Mouse (Mus musculus) kidney, adult 11 months (tissue): ENCODE measurements around the gene Tmem30a.

Experiments
- DNase-seq: peaks from one replicate; pipeline ENCODE4 v3.0.0; 2022

Tmem30a gene

DNA sequence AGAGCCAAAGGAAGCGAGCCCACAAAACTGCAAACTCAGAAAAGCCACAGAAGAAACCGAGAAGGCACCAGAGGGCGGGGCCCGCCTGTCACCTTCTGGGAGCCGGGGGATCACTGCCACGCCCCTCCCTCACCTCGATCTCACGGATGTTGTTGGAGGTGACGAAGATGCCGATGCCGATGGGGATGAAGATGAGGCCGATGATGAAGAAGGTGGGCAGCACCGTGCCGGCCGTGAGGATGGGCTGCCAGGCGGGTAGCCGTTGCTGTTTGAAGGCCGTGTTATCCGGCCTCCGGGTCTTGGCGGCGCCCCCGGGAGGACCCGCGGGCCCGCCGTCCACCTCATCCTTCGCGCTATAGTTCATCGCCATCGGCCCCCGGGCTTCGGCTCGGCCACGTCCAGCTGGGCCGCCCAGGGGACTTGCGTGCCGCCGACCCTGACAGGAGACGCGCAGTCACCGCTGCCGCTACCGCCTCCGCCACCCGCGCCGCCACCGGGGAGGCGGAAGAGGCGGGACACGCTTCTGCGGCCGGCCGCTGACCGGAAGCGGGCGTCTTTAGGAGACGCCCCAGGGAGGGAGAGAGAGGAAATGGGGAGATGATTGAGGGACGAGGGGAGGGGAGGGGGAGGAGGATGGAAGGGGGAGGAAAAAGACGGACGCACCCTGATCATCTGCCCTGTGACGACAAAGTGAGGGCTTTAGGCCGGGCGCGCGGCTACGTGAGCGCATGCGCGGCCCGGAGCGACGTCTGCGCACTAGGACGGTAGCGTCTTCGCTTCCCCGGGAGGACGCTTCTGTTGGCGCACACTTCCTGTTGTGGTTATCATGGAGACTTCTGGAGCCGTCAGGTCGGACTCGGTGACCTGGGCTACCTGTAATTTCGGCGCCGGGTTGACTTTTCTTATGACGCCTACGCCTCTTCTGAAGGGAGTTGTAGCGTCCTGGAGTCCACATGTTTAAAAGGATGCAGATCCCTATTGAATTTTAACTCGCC is at the start of gene Tmem30a:
TSS of gene Tmem30a (minus strand) at position 667 of the 995 bp plus-strand sequence.
- DNase-seq, result peak; percentile 96

DNA sequence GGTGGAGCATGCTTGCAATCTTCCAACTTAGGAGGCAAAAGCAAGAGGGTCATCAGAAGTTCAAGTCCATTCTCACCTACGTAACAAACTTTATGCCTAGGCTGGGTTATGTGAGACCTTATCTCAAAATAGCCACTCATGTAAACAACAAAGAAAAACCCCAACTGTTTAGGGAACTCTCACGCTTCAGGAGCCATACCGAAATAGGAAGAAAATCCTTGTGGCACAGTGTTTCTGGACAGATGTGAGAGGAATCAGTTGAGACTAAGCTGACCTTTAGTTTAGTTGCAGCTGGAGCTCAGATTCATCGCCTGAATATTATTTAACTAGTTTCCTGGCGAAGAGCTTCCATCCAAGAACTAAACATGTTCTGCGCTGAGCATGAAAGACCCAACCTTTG is 49.3 kb upstream of the Tmem30a start:
- DNase-seq, result no peak

DNA sequence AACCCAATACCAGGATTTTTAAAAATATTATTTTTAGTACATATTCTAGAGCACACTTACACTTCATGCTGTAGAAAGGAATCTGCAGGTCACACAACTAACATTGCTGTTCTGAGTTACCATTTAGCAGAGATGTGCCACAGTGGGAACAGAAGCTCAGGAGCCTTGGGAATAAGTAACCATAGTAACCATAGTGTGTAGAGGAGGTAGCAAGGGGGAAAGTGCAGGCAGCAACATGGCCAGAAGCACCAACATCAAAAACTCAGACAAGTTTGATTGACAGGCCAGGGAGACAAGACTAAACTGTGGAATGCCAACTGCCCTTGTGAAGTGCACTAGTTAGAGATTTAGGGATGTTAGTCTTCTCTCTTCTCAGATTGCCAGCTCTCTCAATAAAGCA is 48.7 kb upstream of the Tmem30a start:
- no peak for DNase-seq

DNA sequence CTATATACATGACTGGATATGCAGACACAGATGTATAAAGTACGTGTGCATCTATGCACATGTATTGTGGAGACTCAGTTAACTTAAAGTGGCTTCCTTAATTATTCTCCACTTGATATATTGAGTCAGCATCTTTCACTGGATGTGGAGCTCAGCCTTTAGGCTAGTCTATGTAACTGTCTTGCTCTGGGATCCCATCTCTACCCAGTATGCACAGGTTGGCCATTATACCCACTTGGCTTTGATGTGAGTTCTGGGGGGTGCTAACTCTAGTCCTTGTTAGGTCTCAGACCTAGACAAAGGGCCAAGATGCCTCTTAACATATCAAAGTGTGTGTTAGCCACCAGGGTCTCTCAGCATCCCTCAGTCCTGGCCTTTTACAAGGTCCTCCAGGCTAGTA is 38.0 kb upstream of the Tmem30a start:
- DNase-seq, result no peak

DNA sequence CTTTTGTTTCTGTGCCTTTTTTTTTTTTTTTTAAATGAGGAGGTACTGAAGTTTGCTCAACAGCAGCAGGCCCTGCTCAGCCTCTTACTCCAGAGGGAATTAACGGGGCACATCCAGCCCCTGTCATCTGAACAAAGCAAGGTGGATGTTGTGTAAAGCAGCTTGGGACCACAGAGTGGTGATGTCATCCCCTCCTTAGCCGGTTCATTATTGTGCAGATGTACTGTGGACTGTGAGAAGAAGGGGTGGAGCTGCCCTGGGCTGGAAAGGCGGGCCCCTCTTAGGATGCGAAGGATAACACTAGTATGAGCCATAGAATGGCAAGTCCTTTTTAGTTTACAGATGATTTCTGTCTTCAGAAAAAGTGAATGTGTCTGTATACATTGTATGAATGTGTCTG is 37.6 kb upstream of the Tmem30a start:
- DNase-seq, result no peak

DNA sequence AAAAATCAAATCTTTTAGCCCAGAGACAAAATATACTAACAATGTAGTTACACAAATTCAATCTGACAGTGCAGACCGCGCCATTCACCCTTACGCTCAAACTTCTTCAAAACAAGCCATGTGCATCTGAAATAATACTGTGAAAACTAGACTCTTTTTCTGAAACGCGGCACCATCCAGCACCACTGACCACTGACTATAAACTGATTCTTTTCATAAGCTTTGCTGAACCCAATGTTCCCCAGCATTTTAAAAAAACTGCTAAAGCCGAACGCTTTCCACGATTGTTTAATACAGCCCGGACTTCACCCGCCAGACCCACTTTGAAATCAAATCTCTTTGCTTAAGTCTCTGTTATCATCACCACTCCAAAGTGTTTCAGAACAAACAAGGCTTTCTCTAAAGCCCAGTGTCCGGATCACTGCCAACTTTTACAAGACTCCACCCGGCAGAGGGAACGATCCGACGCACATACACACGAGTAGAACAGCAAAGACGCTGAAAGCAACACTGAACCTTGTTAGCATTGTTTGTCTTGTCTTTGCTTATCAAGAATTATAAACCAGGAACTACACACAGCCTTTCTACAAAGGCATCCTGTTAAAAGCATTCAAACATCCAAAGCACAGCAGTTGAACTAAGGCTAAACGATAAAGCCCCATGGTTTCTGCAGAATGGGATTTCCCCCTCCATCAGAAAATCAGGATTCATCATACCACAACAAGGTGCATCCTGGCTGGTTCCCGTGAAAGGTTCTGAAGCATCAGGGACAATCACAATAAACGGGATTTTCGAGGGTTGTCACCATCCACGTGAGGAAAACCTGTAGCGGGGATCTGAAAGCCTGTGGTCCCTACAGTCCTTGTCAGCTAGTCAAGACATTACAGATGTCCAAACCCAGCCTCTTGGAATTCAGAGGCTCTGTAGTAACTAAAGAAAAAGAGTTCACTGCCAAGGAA is 36.8 kb upstream of the Tmem30a start:
- no peak for DNase-seq

DNA sequence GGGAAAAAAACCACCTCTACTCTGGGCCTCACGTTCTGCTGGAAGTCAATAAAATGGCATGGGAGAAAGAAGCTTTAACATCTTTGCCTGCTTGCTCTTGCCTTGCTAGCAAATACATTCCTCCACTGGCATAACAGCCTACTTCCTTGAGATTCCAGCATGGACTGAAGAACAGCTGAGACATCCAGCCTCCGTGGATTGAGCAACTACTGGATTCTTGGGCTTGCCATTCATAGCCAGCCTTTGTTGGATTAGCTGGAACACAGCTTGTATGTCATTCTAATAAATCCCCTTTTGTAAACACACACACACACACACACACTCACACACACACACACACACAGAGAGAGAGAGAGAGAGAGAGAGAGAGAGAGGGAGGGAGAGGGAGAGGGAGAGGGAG is 33.8 kb upstream of the Tmem30a start:
- no peak for DNase-seq

DNA sequence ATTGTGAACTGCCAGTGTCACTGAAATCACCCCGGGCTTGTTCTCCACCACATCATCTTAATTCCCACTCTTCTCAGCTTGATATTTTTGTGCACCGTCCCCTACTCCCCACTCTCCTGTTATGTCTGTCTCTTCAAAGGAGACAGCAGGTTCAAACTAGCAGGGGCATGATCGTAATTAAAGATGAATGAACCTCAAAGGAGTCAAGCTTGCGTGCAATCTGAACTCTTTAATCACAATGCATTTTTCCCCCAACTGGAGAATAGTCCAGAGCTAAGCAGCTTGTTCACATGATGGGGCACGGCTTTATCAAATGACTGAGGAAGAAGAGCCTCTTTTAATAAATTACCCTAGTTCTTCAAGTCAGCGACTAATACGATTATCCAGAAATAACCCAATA is 32.2 kb upstream of the Tmem30a start:
- no peak for DNase-seq

DNA sequence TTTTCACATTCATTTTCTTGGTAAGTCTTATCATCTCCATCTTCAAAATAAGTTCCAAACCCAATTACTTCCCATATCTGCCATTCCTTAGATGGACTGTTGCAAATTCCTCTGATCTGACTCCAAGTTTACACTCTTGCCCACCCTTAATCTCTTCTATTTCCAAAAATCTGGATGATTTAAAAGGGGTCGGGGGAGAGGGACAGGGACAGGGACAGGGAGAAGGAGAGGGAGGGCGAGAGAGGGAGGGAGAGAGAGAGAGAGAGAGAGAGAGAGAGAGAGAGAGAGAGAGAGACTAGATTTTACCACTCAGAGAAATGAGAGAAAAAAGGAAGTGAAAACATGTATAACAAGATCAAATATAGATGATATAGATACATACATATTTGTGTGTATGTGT is 30.5 kb upstream of the Tmem30a start:
- DNase-seq, result no peak

DNA sequence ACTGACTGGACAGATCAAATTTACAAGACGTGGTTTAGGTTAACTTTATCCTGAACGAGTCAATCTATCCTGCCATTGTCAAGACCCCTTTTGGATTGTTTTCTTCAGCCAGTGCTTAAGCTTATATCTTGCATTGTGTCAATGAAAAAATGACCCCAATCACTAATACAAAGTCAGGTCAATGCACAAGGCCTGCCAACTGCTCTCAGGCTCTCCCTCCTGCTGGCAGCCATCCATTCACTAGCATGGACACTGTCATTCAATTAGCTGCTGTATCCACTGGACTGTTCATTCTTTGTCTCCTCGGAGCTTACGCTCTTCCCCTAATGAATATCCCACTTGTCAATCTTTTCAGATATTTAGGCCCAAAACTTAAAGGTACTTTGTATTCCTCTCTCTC is 30.1 kb upstream of the Tmem30a start:
- no peak for DNase-seq

DNA sequence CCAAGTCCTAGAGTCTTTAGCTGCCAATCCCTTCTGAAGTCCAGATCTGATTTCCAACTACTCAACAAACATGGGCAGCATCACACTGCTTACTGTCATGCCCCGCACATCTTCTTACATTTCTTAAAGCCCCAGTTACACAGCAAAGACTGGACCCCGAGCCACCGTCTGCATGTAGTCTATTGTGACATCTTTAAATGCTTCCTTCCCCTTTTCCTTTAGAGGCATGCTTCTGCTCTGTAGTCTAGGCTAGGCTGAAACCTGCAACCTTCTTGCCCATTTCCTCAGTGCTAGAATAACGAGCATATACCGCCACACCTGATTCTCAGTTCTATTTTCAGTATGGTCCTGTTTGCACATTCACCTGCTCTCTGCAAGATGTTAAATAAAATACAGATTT is 23.2 kb upstream of the Tmem30a start:
- DNase-seq, result no peak

DNA sequence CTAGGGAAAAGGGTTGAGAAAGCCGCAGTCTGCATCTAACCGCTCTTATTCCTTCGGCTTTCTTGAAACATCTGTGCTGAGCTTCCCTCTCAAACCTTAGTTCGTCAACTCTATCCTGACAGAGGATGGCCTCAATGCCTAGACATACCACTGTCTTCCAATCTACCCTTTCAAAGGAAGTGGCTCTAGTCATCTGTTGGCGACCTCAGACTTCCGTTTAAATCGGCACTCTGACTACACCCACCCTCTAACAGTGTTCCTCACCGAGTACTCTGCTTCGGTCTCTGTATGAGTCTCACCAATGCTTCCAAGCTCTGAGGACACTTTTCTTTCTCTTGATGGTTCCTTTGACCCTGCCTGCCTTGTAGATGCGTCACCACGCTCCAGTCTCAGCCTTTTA is 22.7 kb upstream of the Tmem30a start:
- no peak for DNase-seq

DNA sequence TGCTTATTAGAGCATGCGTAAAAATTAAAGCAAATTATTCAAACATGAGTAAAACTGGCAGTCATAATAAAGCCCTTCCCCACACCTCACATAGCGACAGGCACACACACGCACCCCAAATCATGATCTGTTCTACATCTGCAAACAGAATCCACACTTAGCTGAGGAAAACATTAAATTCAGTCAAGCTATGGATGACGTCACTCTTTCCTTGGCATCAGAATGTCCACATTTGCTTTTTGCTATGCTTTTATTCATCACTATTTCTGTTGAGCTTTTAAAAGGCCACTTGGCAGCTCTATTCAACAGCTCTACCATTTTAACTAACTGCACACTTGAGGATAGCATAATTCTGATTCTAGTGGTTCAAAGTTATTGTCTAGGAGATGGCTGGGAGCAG is 21.3 kb upstream of the Tmem30a start:
- DNase-seq, result no peak

DNA sequence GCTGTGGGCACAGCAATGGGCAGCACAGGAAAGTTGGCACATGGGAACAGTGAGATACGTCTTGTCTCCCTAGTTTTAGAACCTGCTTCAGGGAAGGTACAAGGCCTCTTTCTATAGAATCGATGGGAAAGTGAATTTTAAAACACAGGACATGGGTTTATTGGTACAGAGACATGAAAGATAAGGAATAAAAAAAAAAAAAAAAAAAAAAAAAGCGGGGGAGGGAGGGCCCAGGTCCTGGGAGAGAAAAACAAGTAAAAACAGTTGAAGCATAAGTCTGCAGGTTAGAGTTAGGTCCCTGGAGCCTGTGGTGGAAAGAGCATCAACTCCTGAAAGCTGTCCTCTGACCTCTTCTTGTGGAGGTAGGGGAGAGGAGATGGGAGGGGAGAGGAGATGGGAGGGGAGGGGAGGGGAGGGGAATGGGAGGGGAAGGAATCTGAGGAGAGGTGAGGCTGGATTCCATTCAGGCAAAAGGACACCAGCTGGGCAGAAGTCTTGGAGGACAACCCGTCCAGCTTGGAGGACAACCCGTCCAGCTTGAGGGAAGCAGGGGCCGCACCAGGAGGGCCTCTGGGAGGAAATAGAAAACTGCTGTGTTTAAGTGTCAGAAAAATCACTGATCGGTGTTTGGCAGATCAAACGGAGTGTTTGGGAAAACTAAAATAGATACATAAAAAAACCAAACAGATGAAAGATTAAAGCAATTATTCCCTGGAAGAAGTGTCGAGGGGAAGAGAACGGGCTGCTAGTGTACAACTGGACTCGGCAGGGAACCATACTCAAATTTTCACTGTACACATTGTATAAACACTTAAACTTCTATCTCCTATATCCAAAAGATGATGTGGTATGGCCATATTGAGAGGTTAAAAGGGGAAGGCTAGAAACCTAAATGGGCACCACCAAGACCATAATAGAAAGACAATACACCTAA is 17.9 kb upstream of the Tmem30a start:
- no peak for DNase-seq

DNA sequence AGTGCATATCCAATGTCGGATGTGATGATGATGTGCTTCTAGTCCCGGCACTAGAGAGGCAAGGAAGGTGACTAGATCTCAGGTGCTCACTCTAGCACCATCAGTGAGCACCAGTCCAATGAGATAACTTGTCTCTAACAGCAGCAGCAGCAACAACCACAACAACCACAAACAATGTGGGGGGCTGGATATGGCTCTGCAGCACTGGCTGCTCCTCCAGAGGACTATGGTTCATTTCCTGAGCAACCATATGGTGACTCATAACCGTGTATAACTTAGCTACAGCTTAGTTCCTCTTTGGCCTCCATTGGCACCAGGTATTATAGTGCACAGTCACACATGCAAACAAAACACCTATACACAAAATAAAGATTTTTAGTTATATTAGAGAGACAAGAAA is 17.2 kb upstream of the Tmem30a start:
- DNase-seq, result no peak

DNA sequence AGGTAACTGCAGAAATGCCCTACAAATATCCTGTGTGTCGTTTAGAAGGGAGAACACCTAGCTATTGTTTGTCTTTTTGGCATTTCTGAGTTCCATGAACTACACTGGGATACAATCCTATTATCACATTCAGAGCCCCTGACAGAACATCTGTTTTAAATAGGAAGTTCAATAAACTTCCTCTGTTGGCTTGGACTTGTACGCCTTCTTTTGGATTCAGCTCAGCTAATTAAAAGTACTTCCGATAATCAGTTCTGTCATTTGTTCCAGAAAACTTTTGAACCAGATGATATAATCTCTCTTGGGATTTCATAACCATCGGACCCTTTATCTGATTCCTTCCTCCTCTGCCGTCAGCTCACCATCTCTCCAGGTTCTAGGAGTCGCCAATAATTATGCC is 16.1 kb upstream of the Tmem30a start:
- DNase-seq, result no peak

DNA sequence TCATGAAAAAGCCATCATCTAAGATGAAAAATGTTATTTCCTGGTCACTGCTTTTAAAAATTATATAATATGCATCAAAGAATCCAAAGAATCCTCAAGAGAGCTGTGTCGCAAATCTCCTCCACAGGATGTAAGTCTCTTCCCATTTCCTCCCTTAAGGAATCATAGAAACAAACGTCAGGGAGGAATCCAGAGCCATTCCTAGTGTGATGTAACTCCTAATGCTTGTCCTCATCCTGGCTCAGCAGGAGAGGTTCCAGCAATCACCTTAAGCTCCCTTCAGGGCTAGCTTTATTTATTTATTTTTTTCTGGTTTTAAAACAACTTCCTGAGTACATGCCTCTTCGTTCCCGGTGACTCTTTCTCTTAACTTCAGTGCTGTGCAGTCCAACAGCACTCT is 13.9 kb upstream of the Tmem30a start:
- DNase-seq, result no peak

DNA sequence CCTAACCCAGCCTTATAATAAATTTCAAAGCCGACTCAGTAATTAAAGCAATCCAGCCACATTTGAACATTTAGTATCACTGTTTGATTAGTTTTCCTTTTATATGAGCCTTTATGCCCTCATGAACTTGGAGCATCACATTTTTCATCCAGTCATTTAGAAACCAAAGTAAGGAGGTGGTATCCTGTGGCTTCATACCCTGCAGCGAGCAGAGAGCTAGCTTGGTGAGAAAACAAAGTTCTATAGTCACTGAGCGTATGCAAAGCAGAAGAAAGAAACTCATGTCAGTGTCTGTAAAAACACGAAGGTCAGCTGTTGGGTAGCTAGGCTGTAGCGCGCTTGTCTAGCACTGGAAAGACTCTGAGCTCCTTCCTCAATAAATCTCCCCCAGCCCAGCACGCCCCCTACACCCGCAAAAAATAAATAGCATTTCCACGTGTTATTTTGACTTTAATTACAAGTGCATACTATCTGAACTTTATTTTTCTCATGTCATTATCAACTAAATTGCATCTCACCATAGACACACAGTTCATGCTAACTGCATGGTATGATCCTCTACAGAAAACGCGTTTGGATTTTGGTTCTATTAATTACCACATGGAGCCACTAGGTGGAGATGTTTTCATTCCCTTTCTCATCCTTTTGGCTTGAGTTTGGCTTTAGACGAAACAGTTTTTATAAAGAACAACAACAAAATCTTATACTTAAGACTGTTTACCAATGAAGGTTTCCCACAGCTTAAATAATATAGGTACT is 13.2 kb upstream of the Tmem30a start:
- no peak for DNase-seq

DNA sequence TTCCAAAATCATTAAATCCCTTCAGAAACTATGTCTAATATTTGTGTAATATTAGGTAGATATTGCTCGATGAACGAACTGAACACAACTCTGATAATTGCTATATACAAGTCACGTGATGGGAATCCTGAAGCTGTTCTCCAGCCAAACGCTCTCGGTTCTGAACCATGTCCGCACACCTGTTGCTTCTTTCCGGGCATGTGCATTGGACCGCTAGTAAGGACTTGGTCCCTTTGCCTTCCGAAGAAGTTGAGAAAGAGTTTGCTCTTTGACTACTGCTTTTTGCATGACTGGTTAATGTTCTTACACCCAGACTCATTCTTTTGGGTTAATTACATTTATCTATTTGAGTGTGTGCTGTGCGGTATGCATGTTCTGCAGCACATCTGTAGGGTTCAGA is 12.1 kb upstream of the Tmem30a start:
- peak; percentile 9 for DNase-seq

DNA sequence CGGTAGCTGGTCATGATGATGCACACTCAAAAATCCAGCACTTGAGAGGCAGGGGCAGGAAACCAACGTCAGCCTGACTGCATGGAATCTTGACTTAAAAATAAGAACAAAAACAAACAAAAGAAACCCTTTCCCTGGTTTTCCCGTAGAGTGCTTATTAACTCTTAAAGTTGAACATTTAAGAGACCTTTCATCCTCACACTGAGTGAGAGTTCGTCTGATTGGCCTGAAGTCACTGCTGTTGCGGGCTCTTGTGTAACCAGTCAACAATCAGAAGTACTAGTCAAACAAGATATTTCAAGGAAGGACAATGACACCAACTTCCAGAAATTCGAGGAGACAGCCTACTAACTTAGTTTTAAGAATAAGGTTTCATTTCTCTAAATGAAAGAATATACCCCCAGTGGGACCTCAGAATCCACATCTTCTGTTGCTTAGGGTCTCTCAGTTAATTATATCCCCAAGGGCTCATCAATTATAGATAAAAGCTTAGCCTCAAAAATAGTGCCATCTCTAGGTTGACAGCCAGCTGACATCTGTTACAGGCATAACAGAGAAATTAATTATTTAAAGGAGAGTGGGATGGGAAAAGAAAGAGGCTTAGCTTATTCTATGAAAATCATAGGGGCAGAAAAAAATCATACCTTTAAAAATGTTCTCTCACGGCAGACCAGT is 3.3 kb upstream of the Tmem30a start:
- peak; percentile 59 for DNase-seq

DNA sequence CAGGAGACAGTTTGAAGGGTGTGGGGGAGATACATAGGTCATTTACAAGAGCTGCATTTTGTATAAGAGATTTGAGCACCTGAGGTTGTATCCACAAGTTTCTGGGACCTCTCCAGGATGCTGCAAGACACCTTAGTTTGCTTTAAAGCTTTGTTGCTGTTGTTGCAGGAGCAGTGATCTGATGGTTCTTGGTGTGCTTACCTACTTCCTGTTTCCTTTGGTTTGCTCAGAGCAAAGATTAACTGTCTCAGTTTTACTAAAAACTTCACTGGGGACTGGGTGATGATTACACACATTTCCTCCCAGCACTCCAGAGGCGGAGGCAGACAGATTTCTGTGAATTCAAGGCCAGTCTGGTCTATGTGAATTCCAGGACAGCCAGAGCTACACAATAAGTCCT is 1.8 kb upstream of the Tmem30a start:
- DNase-seq, result peak; percentile 12
